Mouse (Mus musculus): ENCODE measurements around the gene Ypel3. TPM values are rescaled to one million over a fixed set of nuclear protein-coding genes. Genes with fewer than 3 reads are reported as not detected.

Ypel3 gene
- polyA plus RNA-seq, 1 experiment from 2014 or later: 104 TPM

GRCm38 (mm10) chr7:126803181-126803580, 26.4 kb downstream of the Ypel3 start:
- H3K27ac ChIP-seq: no peak overlapping the region
- no peak overlapping the region for H3K4me3 ChIP-seq
- H3K4me2 ChIP-seq: no peak overlapping the region
- peaks cover 26% of the 10 kb centered on the region for H3K36me3 ChIP-seq
- H3K9ac ChIP-seq: 0 out of 2 replicates have a peak overlapping the region, but pooled peaks have one; percentile 27
- ATAC-seq (ENCODE audit: insufficient number of reproducible peaks, insufficient read depth, low FRiP score, low TSS enrichment, low read depth): no peak
- no peaks in the 10 kb centered on the region for H3K9me3 ChIP-seq
- H3K27me3 ChIP-seq: no peaks in the 10 kb centered on the region
- peaks cover 26% of the 10 kb centered on the region for H3K4me1 ChIP-seq
- 87% methylated on average over 6 of the region's 6 CpGs for WGBS

DNA sequence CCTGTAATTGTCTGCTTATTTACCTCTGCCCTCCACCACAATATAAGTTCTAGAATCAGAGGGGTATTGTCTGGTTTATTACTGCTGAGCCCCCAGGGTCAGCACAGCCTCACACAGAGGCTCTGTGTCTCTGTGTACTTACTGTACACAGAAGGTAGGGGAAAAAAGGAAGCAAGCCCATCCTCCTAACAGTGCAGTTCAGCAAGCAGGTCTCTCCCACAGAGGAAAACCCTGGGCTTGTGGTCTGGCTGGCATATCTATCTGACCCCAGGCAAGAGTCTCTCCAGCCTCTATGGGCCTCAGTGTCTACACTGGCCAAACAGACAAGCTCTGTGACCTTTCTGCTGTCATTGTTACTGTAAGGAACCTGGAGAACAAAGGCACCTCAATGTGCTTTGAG, 27.0 kb downstream of the Ypel3 start:
- peaks cover 26% of the 10 kb centered on the region for H3K36me3 ChIP-seq
- H3K9ac ChIP-seq: 0 out of 2 replicates have a peak overlapping the region, but pooled peaks have one; percentile 27
- H3K4me1 ChIP-seq: peaks cover 31% of the 10 kb centered on the region
- no peak overlapping the region for H3K4me3 ChIP-seq
- no peaks in the 10 kb centered on the region for H3K9me3 ChIP-seq
- no peak overlapping the region for H3K4me2 ChIP-seq
- H3K27ac ChIP-seq: no peak overlapping the region
- ATAC-seq (ENCODE audit: insufficient number of reproducible peaks, insufficient read depth, low FRiP score, low TSS enrichment, low read depth): no peak
- H3K27me3 ChIP-seq: no peaks in the 10 kb centered on the region

DNA sequence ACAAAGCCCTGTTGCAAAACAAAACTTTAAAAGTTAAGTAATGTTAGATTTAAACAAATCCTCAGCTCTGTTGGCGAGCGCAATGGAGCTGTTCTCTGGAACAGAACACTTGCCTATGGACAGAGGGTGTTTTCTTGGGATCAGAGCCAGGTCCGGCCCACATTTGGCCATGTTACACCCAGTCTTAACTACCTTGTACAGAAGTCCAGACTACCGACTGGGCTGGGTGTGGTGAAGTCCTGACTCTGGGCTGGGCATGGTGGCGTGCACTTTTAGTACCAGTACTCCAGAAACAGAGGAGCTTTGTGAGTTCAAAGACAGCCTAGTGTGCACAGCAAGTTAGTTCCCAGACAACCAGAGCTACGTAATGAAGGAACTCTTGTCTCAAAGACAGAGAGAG, 30.2 kb downstream of the Ypel3 start:
- ATAC-seq (ENCODE audit: insufficient number of reproducible peaks, insufficient read depth, low FRiP score, low TSS enrichment, low read depth): no peak
- no peak overlapping the region for H3K27ac ChIP-seq
- H3K4me3 ChIP-seq: no peak overlapping the region
- H3K4me2 ChIP-seq: no peak overlapping the region
- WGBS: 80% methylated on average over 6 of the region's 6 CpGs
- H3K9me3 ChIP-seq: no peaks in the 10 kb centered on the region
- H3K9ac ChIP-seq: no peak overlapping the region
- peaks cover 25% of the 10 kb centered on the region for H3K4me1 ChIP-seq
- no peaks in the 10 kb centered on the region for H3K27me3 ChIP-seq
- peaks cover 26% of the 10 kb centered on the region for H3K36me3 ChIP-seq

DNA sequence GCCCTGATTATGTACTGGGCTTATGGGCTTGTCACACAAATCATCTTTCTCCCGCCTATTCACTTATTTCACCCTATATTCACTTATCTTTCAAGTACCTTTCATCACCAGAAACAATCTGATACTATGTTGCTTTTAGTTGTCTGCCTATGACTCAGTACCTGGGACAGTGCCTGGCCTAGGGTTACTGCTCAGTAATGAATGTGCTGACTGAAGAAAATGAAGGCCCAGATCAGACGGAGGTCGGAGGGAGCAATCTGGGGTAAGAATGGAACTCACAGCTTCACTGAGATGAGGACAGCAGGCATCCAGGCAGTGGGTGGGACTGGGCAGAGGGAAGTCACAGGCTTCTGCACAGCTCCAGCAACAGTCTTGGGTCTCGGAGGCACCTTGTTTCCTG, 30.6 kb downstream of the Ypel3 start:
- Histone ChIP-seq H3K27me3 (no peaks in the 10 kb centered on the region), H3K4me1 (peaks cover 25% of the 10 kb centered on the region), H3K9ac (peak overlapping the region; percentile 89), H3K36me3 (peaks cover 26% of the 10 kb centered on the region), H3K27ac (peak overlapping the region; percentile 57; the same call in 1 of the 2 replicates), H3K9me3 (no peaks in the 10 kb centered on the region), H3K4me3 (peak overlapping the region; percentile 76; the same call in 1 of the 2 replicates), H3K4me2 (peak overlapping the region; percentile 91)
- 63% methylated on average over 4 of the region's 4 CpGs for WGBS
- no peak for ATAC-seq (ENCODE audit: insufficient number of reproducible peaks, insufficient read depth, low FRiP score, low TSS enrichment, low read depth)

DNA sequence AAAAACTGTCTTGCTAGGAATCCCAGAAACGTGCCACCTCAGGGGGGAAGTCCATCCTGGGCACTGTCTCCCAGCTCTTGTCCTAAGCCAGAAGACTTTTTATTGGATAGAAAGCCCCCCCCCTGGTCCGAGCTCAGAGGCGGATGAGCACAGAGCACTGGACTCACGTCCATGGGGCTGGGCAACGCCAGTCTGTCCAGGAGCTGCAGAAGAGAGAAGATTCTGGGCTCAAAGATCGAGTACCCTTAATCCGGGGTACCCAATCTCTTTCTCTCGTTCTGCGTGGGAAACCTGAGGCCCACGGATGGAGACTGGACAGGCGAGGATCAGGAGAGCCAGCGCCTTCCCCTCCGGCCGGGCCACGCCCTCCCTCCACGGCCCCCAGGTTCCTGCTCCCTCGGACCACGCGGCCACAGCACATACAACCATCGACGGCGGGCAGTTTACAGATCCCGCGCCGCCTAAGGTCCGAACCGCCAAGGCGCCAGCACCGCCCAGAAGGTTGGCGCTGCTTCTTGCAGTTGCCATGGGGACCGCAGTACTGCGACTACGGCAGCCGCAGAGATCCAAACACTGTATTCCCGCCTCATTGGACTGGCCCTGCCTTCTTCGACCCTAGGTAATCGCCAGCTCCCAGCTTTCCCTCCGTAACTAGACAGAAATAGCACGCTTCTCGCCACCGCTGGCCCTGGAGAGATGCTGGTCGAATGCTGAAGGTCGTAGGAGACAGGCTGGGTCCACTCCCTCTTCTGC, 32.1 kb downstream of the Ypel3 start:
- peaks cover 25% of the 10 kb centered on the region for H3K4me1 ChIP-seq
- H3K27me3 ChIP-seq: no peaks in the 10 kb centered on the region; the same call in 1 of the 2 replicates
- peak overlapping the region; percentile 89 for H3K9ac ChIP-seq
- WGBS: under 1% methylated on average over 43 of the region's 43 CpGs
- peak overlapping the region; percentile 80 for H3K27ac ChIP-seq
- peak; percentile 88 for ATAC-seq (ENCODE audit: insufficient number of reproducible peaks, insufficient read depth, low FRiP score, low TSS enrichment, low read depth)
- H3K4me3 ChIP-seq: peak overlapping the region; percentile 76
- H3K4me2 ChIP-seq: peak overlapping the region; percentile 91
- H3K36me3 ChIP-seq: peaks cover 16% of the 10 kb centered on the region
- H3K9me3 ChIP-seq: no peaks in the 10 kb centered on the region

DNA sequence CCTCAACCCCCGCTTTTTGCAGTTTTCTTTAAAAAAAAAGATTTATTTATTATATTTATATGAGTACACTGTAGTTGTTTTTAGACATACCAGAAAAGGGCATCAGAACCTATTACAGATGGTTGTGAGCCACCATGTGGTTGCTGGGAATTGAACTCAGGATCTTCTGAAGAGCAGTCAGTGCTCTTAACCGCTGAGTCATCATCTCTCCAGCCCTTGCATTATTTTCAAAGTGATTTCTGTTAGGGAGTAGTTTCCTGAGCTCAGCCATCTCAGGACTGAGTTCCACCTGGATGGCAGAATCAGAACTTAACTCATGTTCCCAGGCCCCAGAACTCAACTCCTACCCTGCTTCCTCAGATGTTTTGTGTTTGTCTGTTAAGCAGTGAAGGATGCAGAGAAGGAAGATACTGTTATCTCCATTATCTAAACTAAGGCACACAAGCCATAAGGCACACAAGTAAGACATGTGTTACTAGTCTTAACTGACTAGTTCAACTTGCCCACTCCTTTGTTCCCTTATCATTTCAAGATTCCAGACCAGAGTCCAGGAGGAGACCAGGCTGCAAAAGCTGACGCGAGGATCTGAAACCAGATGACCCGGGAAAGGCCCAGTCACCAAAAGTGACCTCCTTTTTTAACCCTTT, 33.1 kb downstream of the Ypel3 start:
- peak overlapping the region; percentile 91 for H3K4me2 ChIP-seq

DNA sequence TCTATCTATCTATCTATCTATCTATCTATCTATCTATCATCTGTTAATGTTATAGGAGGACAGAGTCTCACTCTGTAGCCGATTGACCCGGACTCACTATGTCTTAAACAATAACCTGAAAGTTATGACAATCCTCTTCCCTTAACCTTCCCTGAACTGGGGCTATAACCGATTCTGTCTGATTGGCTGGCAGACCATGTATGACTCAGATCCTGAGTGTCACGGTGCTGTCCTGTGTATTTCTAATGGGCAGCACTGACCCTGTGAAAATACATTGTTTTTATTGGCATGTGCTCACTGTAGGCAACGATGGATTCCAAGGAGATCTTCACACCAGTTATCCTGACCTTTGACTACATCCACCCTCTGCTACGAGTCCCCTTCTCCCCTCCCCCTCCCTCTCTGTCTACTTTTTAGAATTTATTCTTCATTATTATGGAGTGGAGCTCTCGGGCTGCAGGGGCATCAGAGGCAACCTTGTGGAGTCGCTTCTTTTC, 39.0 kb downstream of the Ypel3 start:
- H3K4me1 ChIP-seq: no peaks in the 10 kb centered on the region
- no peak overlapping the region for H3K4me2 ChIP-seq
- no peak overlapping the region for H3K27ac ChIP-seq
- no peaks in the 10 kb centered on the region; the same call in 1 of the 2 replicates for H3K27me3 ChIP-seq
- H3K4me3 ChIP-seq: no peak overlapping the region
- no peaks in the 10 kb centered on the region for H3K36me3 ChIP-seq
- no peaks in the 10 kb centered on the region for H3K9me3 ChIP-seq
- no peak for ATAC-seq (ENCODE audit: insufficient number of reproducible peaks, insufficient read depth, low FRiP score, low TSS enrichment, low read depth)
- no peak overlapping the region for H3K9ac ChIP-seq
- WGBS: 70% methylated on average over 8 of the region's 8 CpGs

More for the DNA sequence above, 33.1 kb downstream of the Ypel3 start:
- H3K4me3 ChIP-seq: peak overlapping the region; percentile 76
- H3K27me3 ChIP-seq: no peaks in the 10 kb centered on the region; the same call in 1 of the 2 replicates
- H3K36me3 ChIP-seq: peaks cover 11% of the 10 kb centered on the region; the same call in 1 of the 2 replicates
- peaks cover 25% of the 10 kb centered on the region for H3K4me1 ChIP-seq
- no peak for ATAC-seq (ENCODE audit: insufficient number of reproducible peaks, insufficient read depth, low FRiP score, low TSS enrichment, low read depth)
- no peak overlapping the region for H3K27ac ChIP-seq
- H3K9me3 ChIP-seq: no peaks in the 10 kb centered on the region
- H3K9ac ChIP-seq: peak overlapping the region; percentile 89; the same call in 1 of the 2 replicates
- WGBS: 46% methylated on average over 5 of the region's 5 CpGs

DNA sequence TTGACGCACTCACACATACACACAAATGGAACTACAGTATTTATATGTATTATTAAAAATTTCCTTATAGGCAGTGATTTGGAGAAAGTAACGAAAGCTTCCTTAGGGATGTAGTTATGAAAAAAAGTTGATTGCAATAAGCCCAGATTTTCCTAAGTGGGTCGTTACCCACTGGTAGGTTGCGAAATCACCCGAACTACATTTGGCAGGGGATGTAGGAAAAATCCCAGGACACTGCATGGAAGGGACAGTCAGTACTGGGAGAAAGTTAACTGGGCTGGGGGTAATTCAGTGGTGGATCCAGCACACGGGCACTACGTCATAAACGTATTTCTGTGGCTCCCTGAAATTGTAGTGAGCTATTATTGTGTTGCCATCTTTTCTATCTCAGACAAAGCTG, 39.7 kb downstream of the Ypel3 start:
- H3K4me2 ChIP-seq: no peak overlapping the region
- H3K4me3 ChIP-seq: no peak overlapping the region
- no peak overlapping the region for H3K9ac ChIP-seq
- no peak overlapping the region for H3K27ac ChIP-seq
- H3K9me3 ChIP-seq: no peaks in the 10 kb centered on the region
- no peaks in the 10 kb centered on the region; the same call in 1 of the 2 replicates for H3K27me3 ChIP-seq
- 87% methylated on average over 8 of the region's 8 CpGs for WGBS
- no peaks in the 10 kb centered on the region for H3K36me3 ChIP-seq
- ATAC-seq (ENCODE audit: insufficient number of reproducible peaks, insufficient read depth, low FRiP score, low TSS enrichment, low read depth): no peak
- H3K4me1 ChIP-seq: no peaks in the 10 kb centered on the region

GRCm38 (mm10) chr7:126817595-126817994, 40.8 kb downstream of the Ypel3 start:
- ATAC-seq (ENCODE audit: insufficient number of reproducible peaks, insufficient read depth, low FRiP score, low TSS enrichment, low read depth): no peak
- Histone ChIP-seq H3K27me3 (peaks cover 7% of the 10 kb centered on the region), H3K36me3 (no peaks in the 10 kb centered on the region), H3K27ac (no peak overlapping the region), H3K4me3 (no peak overlapping the region), H3K9me3 (no peaks in the 10 kb centered on the region), H3K4me2 (no peak overlapping the region), H3K9ac (no peak overlapping the region), H3K4me1 (no peaks in the 10 kb centered on the region; the same call in 1 of the 2 replicates)
- WGBS: 84% methylated on average over 7 of the region's 7 CpGs

- no peak for ATAC-seq (ENCODE audit: insufficient number of reproducible peaks, insufficient read depth, low FRiP score, low TSS enrichment, low read depth)
- H3K27me3 ChIP-seq: peaks cover 19% of the 10 kb centered on the region
- no peaks in the 10 kb centered on the region for H3K9me3 ChIP-seq
- no peak overlapping the region for H3K9ac ChIP-seq
- no peak overlapping the region for H3K27ac ChIP-seq
- peaks cover 5% of the 10 kb centered on the region; the same call in 1 of the 2 replicates for H3K4me1 ChIP-seq
- no peak overlapping the region for H3K4me2 ChIP-seq
- 57% methylated on average over 1 of the region's 1 CpGs for WGBS
- H3K36me3 ChIP-seq: no peaks in the 10 kb centered on the region
- no peak overlapping the region for H3K4me3 ChIP-seq
These were observed 42.1 kb downstream of the Ypel3 start for GRCm38 (mm10) chr7:126818818-126819217.

- Histone ChIP-seq H3K36me3 (no peaks in the 10 kb centered on the region), H3K4me2 (no peak overlapping the region), H3K9ac (no peak overlapping the region), H3K4me1 (peaks cover 5% of the 10 kb centered on the region; the same call in 1 of the 2 replicates), H3K4me3 (no peak overlapping the region), H3K27ac (no peak overlapping the region), H3K9me3 (no peaks in the 10 kb centered on the region), H3K27me3 (peaks cover 35% of the 10 kb centered on the region)
- 22% methylated on average over 7 of the region's 7 CpGs for WGBS
- ATAC-seq (ENCODE audit: insufficient number of reproducible peaks, insufficient read depth, low FRiP score, low TSS enrichment, low read depth): no peak
These were observed 45.2 kb downstream of the Ypel3 start for GRCm38 (mm10) chr7:126821835-126822511.

All from embryonic facial prominence, embryonic 13.5 days (tissue).